Mouse (Mus musculus) ZHBTc4 (cell line): ENCODE measurements around the gene Tmem121b.
A peak's percentile ranks its signal among the peaks of the same experiment; 100 is the strongest.

ENCODE experiments used
- DNase-seq: peaks from one replicate; pipeline ENCODE4 v3.0.0-alpha.2; 2011; ENCODE audit warnings: low read depth, low spot score

Tmem121b gene

GRCm38 (mm10) chr6:120492499-120493373 lies 871 bp downstream of the Tmem121b start:
- DNase-seq, result peak; percentile 66

- no peak for DNase-seq
These were observed 1.6 kb downstream of the Tmem121b start for GRCm38 (mm10) chr6:120491862-120492498.

GRCm38 (mm10) chr6:120491064-120491463 lies 2.5 kb downstream of the Tmem121b start:
- DNase-seq, result no peak

- no peak for DNase-seq
These were observed 4.1 kb downstream of the Tmem121b start for GRCm38 (mm10) chr6:120489461-120489860.

GRCm38 (mm10) chr6:120488647-120489046 lies 5.0 kb downstream of the Tmem121b start:
- DNase-seq, result no peak

- DNase-seq, result no peak
These were observed 7.5 kb downstream of the Tmem121b start for GRCm38 (mm10) chr6:120486051-120486510.

- DNase-seq, result no peak
These were observed 8.6 kb downstream of the Tmem121b start for GRCm38 (mm10) chr6:120485038-120485437.

GRCm38 (mm10) chr6:120483211-120483626 lies 10.4 kb downstream of the Tmem121b start:
- DNase-seq, result peak; percentile 57

- DNase-seq, result no peak
These were observed 10.9 kb downstream of the Tmem121b start for GRCm38 (mm10) chr6:120482756-120483155.

GRCm38 (mm10) chr6:120482021-120482420 lies 11.6 kb downstream of the Tmem121b start:
- no peak for DNase-seq

- DNase-seq, result peak; percentile 70
These were observed 12.1 kb downstream of the Tmem121b start for GRCm38 (mm10) chr6:120481538-120481937.

GRCm38 (mm10) chr6:120480361-120480760 lies 13.2 kb downstream of the Tmem121b start:
- no peak for DNase-seq

- DNase-seq, result no peak
These were observed 14.3 kb downstream of the Tmem121b start for GRCm38 (mm10) chr6:120479302-120479701.

- no peak for DNase-seq
These were observed 18.3 kb downstream of the Tmem121b start for GRCm38 (mm10) chr6:120475288-120475687.

- DNase-seq, result no peak
These were observed 20.2 kb downstream of the Tmem121b start for GRCm38 (mm10) chr6:120473427-120473826.

- peak; percentile 29 for DNase-seq
These were observed 21.0 kb downstream of the Tmem121b start for GRCm38 (mm10) chr6:120472455-120473140.

GRCm38 (mm10) chr6:120471991-120472441 lies 21.6 kb downstream of the Tmem121b start:
- no peak for DNase-seq

GRCm38 (mm10) chr6:120470666-120471065 lies 22.9 kb downstream of the Tmem121b start:
- DNase-seq, result no peak

GRCm38 (mm10) chr6:120469770-120470169 lies 23.8 kb downstream of the Tmem121b start:
- no peak for DNase-seq

- no peak for DNase-seq
These were observed 24.3 kb downstream of the Tmem121b start for GRCm38 (mm10) chr6:120469268-120469667.

- no peak for DNase-seq
These were observed 25.3 kb downstream of the Tmem121b start for GRCm38 (mm10) chr6:120468259-120468658.
